Mouse (Mus musculus) WW6 (cell line): ENCODE measurements around the gene Olfr247.
"Not testable (repeated sequence)": the region's sequence is repeated elsewhere in the genome, so short reads cannot be mapped to it uniquely, and the experiment has no call there.

Source experiments
- DNase-seq: peaks from one replicate; pipeline ENCODE4 v3.0.0-alpha.2; 2013; ENCODE audit warnings: low read depth, low spot score

Olfr247 gene

DNA sequence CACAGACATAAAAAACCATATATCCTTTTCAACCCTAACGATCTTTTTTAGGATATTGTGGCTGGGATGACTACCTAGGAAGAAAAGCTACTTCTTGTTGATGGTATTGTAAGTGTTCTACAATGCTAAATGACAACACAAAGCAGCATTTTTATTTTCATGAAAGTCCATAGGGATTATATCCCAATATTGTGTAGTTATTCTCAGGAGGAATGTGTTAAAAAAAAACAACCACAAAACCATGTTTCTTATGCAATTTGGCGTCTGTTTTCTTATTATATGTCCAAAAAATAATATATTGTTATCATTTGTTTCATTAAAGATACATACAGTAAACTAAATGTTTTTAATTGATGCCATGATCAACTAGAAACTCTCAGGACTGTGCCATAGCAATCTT is at the start of gene Olfr247:
Gene Olfr247 (minus strand): TSS at position 101 of the 400 bp plus-strand sequence.
- not testable (repeated sequence) for DNase-seq

DNA sequence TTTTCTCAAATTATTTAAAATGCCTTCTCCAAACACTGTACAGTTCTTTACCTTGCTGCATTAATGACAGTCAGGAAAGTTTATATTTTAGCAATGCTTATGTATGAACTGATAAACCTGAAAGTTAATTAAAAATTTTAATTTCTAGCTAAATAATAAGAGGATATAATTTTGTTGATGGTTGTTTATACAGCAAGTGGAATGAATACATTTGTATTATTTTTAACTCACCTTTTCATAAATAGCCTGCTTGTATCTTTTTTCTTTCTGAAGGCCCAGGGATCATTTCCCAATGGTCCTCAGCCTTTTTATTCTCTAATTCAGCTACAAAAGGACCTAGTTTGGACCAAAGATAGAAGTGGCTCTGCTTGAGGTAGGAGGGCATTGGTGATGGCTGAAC is 36.4 kb upstream of the Olfr247 start, which contains the start of gene Olfr820:
Gene Olfr820 (plus strand): TSS at position 301 of the 400 bp plus-strand sequence.
- no peak for DNase-seq

DNA sequence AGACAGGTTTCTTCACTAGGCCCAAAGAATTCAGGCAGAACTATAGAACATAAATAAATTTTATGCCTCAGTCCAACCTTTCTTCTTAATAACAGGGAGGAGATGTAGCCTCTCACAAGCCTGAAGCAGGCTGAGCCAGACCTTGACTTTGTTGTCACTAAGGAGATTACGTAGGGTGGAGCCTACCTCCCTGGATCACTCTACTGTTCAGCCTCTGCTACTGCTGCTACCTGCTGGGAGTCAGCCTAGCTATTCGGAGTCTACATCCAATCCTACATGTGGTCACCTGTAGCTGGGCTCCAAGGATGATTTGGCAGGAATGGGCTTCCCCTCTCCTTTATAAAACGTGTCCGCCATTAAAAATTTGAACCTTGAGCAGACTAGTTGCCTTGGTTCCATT is 29.4 kb upstream of the Olfr247 start:
- not testable (repeated sequence) for DNase-seq

DNA sequence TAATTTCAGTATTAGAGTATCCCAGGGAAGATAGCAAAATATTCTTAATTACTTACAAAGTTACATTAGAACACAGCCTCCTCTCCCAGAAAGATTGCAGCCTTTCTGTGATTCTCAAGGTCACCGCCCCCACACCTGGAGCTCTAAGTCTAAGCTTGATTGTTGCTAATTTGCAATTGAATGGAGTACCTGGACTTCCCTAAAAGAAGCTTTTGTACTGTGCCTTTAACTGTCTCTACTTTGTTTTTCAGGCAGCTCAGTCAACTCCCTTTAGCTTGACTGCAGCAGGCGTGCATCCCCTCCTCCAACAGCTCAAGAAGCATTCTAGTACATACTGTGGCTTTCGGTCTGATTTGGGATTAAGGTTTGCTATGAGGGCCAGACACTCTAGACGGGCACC is 28.2 kb upstream of the Olfr247 start:
- DNase-seq, result not testable (repeated sequence)

DNA sequence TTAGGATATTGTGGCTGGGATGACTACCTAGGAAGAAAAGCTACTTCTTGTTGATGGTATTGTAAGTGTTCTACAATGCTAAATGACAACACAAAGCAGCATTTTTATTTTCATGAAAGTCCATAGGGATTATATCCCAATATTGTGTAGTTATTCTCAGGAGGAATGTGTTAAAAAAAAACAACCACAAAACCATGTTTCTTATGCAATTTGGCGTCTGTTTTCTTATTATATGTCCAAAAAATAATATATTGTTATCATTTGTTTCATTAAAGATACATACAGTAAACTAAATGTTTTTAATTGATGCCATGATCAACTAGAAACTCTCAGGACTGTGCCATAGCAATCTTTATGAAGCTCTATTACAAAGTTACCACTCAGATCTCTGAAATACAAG is 9.0 kb upstream of the Olfr247 start, which contains the start of gene Gm10310:
Gene Gm10310 (minus strand): TSS at position 101 of the 400 bp plus-strand sequence.
- not testable (repeated sequence) for DNase-seq

DNA sequence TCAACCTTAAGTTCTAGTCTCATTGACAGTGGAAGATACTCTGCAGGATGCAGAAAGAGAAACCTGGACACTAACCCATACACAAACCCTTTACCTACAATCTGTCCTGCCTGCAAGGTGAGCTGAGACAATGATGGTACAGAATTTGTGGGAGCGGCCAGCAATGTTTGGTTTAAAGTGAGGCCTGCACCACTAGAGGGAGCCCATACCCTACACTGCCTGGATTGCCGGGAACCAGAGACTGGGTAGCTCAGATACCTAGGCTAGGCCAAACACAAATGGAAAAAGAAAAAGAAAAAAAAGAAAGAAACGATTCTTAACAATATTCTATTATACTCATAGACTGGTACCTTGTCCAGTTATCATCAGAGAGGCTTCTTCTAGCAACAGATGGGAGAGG is 5.9 kb upstream of the Olfr247 start:
- DNase-seq, result not testable (repeated sequence)

DNA sequence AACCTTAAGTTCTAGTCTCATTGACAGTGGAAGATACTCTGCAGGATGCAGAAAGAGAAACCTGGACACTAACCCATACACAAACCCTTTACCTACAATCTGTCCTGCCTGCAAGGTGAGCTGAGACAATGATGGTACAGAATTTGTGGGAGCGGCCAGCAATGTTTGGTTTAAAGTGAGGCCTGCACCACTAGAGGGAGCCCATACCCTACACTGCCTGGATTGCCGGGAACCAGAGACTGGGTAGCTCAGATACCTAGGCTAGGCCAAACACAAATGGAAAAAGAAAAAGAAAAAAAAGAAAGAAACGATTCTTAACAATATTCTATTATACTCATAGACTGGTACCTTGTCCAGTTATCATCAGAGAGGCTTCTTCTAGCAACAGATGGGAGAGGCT is 2.9 kb downstream of the Olfr247 start:
- DNase-seq, result not testable (repeated sequence)

DNA sequence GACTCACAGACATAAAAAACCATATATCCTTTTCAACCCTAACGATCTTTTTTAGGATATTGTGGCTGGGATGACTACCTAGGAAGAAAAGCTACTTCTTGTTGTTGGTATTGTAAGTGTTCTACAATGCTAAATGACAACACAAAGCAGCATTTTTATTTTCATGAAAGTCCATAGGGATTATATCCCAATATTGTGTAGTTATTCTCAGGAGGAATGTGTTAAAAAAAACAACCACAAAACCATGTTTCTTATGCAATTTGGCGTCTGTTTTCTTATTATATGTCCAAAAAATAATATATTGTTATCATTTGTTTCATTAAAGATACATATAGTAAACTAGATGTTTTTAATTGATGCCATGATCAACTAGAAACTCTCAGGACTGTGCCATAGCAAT is 8.8 kb downstream of the Olfr247 start, which contains the start of gene Olfr819:
Gene Olfr819 (minus strand): TSS at position 101 of the 400 bp plus-strand sequence.
- not testable (repeated sequence) for DNase-seq

DNA sequence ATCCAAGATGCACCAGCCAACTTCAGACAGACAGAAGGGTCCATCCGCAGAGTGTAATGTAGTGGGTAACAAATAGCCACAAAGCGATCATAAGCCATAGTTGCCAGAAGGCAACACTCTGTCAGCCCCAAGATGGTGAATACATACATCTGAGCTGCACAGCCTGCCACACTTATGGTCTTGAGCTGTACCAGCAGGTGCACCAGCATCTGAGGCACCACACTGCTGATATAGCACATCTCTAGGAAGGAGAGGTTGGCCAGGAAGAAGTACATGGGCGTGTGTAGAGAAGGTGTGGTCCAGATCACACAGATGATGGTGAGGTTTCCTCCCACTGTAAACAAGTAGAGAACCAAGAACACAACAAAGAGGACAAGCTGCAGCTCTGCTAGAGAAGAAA is 9.7 kb downstream of the Olfr247 start:
- not testable (repeated sequence) for DNase-seq

DNA sequence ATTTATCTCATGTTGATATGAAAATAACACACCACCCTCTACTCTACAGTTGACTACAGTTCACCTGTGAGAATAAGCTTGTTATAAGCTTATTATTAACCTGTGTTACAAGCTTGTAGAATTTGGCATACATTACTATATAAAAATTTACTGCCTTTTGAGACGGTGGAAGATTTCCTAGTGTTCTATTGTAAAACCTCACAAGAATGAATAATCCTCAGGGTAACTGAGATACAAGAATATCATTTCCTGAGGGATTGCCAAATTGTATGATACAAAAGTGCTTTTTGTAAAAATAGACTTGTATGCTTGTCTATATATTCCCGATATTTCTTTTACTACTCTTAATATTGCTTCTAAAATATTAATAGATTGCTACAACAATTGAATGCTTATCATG is 26.9 kb downstream of the Olfr247 start, which contains the start of gene Olfr818:
Gene Olfr818 (minus strand): TSS at position 101 of the 400 bp plus-strand sequence.
- no peak for DNase-seq
